Mouse (Mus musculus) MEL (cell line): ENCODE measurements around the gene Cacng3. TPM values are rescaled to one million over a fixed set of nuclear protein-coding genes. Genes with fewer than 3 reads are reported as not detected.
A peak's percentile ranks its signal among the peaks of the same experiment; 100 is the strongest.

Experiments
- DNase-seq: peaks from one replicate; pipeline ENCODE4 v3.0.0; 2011; ENCODE audit warnings: low read depth, low spot score
- H3K27ac ChIP-seq: 2 replicates; pipeline ENCODE4 v1.5.1; 2012; ENCODE audit warnings: low read depth, mild to moderate bottlenecking, control low read depth, low read length, moderate library complexity; ENCODE audit not compliant: control insufficient read depth
- H3K27me3 ChIP-seq, 2 experiments: fragments of 150-350 bp in 1 of 2; sonication (generic) in 1 of 2; 2 replicates each; pipeline ENCODE4 v1.6.1; 2012; ENCODE audit warnings: low read length in 2 of 2, mild to moderate bottlenecking in 2 of 2, improper control_type of control experiment in 1 of 2, moderate library complexity in 1 of 2; ENCODE audit not compliant: insufficient read depth in 2 of 2, control insufficient read depth in 1 of 2
- H3K36me3 ChIP-seq, 2 experiments: 2 replicates each; pipeline ENCODE4 v1.6.1; 2012 to 2014; ENCODE audit warnings: low read length in 2 of 2, improper control_type of control experiment in 1 of 2, inconsistent platforms in 1 of 2, mild to moderate bottlenecking in 1 of 2; ENCODE audit not compliant: insufficient read depth in 2 of 2, control insufficient read depth in 1 of 2
- H3K4me1 ChIP-seq, 2 experiments: fragments of 150-350 bp in 1 of 2; sonication (generic) in 1 of 2; 2 replicates each; pipeline ENCODE4 v1.6.1; 2012; ENCODE audit warnings: low read length in 2 of 2, improper control_type of control experiment in 1 of 2, mild to moderate bottlenecking in 1 of 2; ENCODE audit not compliant: insufficient read depth in 2 of 2, control insufficient read depth in 1 of 2
- H3K4me3 ChIP-seq, 2 experiments: fragments of 150-350 bp in 1 of 2; sonication (generic) in 1 of 2; 2 replicates each; pipeline ENCODE4 v1.5.1; 2012; ENCODE audit warnings: low read depth in 2 of 2, low read length in 2 of 2, mild to moderate bottlenecking in 2 of 2, moderate library complexity in 2 of 2, control low read depth in 1 of 2, improper control_type of control experiment in 1 of 2; ENCODE audit not compliant: control insufficient read depth in 1 of 2, insufficient read depth in 1 of 2
- H3K79me2 ChIP-seq: 2 replicates; pipeline ENCODE4 v1.6.1; 2012; ENCODE audit warnings: mild to moderate bottlenecking, low read length, moderate library complexity; ENCODE audit not compliant: control insufficient read depth, poor library complexity, insufficient read depth
- H3K9ac ChIP-seq: 2 replicates; pipeline ENCODE4 v1.6.1; 2012; ENCODE audit warnings: low read depth, mild to moderate bottlenecking, control low read depth, low read length, moderate library complexity; ENCODE audit not compliant: control insufficient read depth, poor library complexity, severe bottlenecking
- H3K9me3 ChIP-seq: fragments of 150-350 bp; sonication (generic); replicated peaks from 2 replicates; pipeline ENCODE4 v1.6.1; 2012; ENCODE audit warnings: mild to moderate bottlenecking, low read length, improper control_type of control experiment, moderate library complexity; ENCODE audit not compliant: insufficient read depth
- BHLHE40 ChIP-seq: IDR thresholded peaks from 2 replicates; pipeline ENCODE4 v1.6.1; 2012; ENCODE audit warnings: low read depth, mild to moderate bottlenecking, inconsistent platforms, low read length, improper control_type of control experiment, borderline replicate concordance
- CTCF ChIP-seq, 3 experiments: IDR thresholded peaks in 2 of 3; conservative IDR thresholded peaks in 1 of 3; 2 replicates each; pipeline ENCODE4 v1.5.1; 2011 to 2012; ENCODE audit warnings: low read length in 3 of 3, low read depth in 2 of 3, mild to moderate bottlenecking in 2 of 3, improper control_type of control experiment in 1 of 3, inconsistent platforms in 1 of 3, mixed read lengths in 1 of 3, moderate library complexity in 1 of 3; ENCODE audit not compliant: control insufficient read depth in 1 of 3, insufficient read depth in 1 of 3, poor library complexity in 1 of 3, severe bottlenecking in 1 of 3
- EP300 ChIP-seq, 2 experiments: IDR thresholded peaks; 2 replicates each; pipeline ENCODE4 v1.6.1; 2011; ENCODE audit warnings: improper control_type of control experiment in 2 of 2, low read length in 2 of 2, low read depth in 1 of 2, mild to moderate bottlenecking in 1 of 2
- ETS1 ChIP-seq: IDR thresholded peaks from 2 replicates; pipeline ENCODE4 v1.6.1; 2012; ENCODE audit warnings: low read depth, mild to moderate bottlenecking, inconsistent platforms, low read length, improper control_type of control experiment, moderate library complexity
- GATA1 ChIP-seq: IDR thresholded peaks from 2 replicates; pipeline ENCODE4 v1.6.1; 2011; ENCODE audit warnings: low read depth, low read length, improper control_type of control experiment
- HCFC1 ChIP-seq: IDR thresholded peaks from 2 replicates; pipeline ENCODE4 v1.6.1; 2012; ENCODE audit warnings: low read depth, mild to moderate bottlenecking, inconsistent platforms, low read length, improper control_type of control experiment, moderate library complexity
- JUND ChIP-seq: IDR thresholded peaks from 2 replicates; pipeline ENCODE4 v1.6.1; 2011; ENCODE audit warnings: low read depth, mild to moderate bottlenecking, improper control_type of control experiment, low read length
- MAZ ChIP-seq: IDR thresholded peaks from 2 replicates; pipeline ENCODE4 v1.6.1; 2012; ENCODE audit warnings: low read depth, mild to moderate bottlenecking, inconsistent platforms, low read length, improper control_type of control experiment
- MEF2A ChIP-seq: IDR thresholded peaks from 2 replicates; pipeline ENCODE4 v1.6.1; 2014; ENCODE audit warnings: low read depth, mild to moderate bottlenecking, inconsistent platforms, low read length, improper control_type of control experiment; ENCODE audit not compliant: poor library complexity, insufficient replicate concordance, severe bottlenecking; ENCODE audit errors: extremely low read depth
- MXI1 ChIP-seq: IDR thresholded peaks from 2 replicates; pipeline ENCODE4 v1.6.1; 2011; ENCODE audit warnings: mild to moderate bottlenecking, low read depth, low read length, improper control_type of control experiment
- MYC ChIP-seq: IDR thresholded peaks from 2 replicates; pipeline ENCODE4 v1.6.1; 2011; ENCODE audit warnings: low read depth, mild to moderate bottlenecking, low read length, improper control_type of control experiment, moderate library complexity
- NELFE ChIP-seq: IDR thresholded peaks from 2 replicates; pipeline ENCODE4 v1.6.1; 2011; ENCODE audit warnings: low read depth, low read length, improper control_type of control experiment
- NRF1 ChIP-seq: IDR thresholded peaks from 2 replicates; pipeline ENCODE4 v1.6.1; 2014; ENCODE audit warnings: low read depth, mild to moderate bottlenecking, inconsistent platforms, low read length, improper control_type of control experiment, moderate library complexity; ENCODE audit not compliant: poor library complexity, insufficient read depth, severe bottlenecking
- POLR2A ChIP-seq, 2 experiments: IDR thresholded peaks; 2 replicates each; pipeline ENCODE4 v1.6.1; 2011 to 2012; ENCODE audit warnings: low read length in 2 of 2, mild to moderate bottlenecking in 2 of 2, control low read depth in 1 of 2, improper control_type of control experiment in 1 of 2, low read depth in 1 of 2, moderate library complexity in 1 of 2; ENCODE audit not compliant: control insufficient read depth in 1 of 2, insufficient read depth in 1 of 2, poor library complexity in 1 of 2
- POLR2AphosphoS2 ChIP-seq: IDR thresholded peaks from 2 replicates; pipeline ENCODE4 v1.6.1; 2011; ENCODE audit warnings: low read length, improper control_type of control experiment
- RAD21 ChIP-seq: IDR thresholded peaks from 2 replicates; pipeline ENCODE4 v1.6.1; 2011; ENCODE audit warnings: mild to moderate bottlenecking, low read depth, low read length, improper control_type of control experiment
- SIN3A ChIP-seq: IDR thresholded peaks from 2 replicates; pipeline ENCODE4 v1.6.1; 2012; ENCODE audit warnings: low read length, improper control_type of control experiment, inconsistent platforms
- SMC3 ChIP-seq: IDR thresholded peaks from 2 replicates; pipeline ENCODE4 v1.6.1; 2011; ENCODE audit warnings: low read depth, low read length, improper control_type of control experiment
- TAL1 ChIP-seq: IDR thresholded peaks from 2 replicates; pipeline ENCODE4 v1.6.1; 2012; ENCODE audit warnings: mild to moderate bottlenecking, inconsistent platforms, low read length, moderate library complexity, mixed read lengths
- TBP ChIP-seq: IDR thresholded peaks from 2 replicates; pipeline ENCODE4 v1.8.0; 2011; ENCODE audit warnings: low read depth, low read length, improper control_type of control experiment
- USF2 ChIP-seq, 2 experiments: IDR thresholded peaks; 2 replicates each; pipeline ENCODE4 v1.6.1; 2011 to 2012; ENCODE audit warnings: improper control_type of control experiment in 2 of 2, low read length in 2 of 2, borderline replicate concordance in 1 of 2, inconsistent platforms in 1 of 2, low read depth in 1 of 2, mild to moderate bottlenecking in 1 of 2; ENCODE audit not compliant: insufficient read depth in 1 of 2
- polyA plus RNA-seq, 2 experiments: library from polyadenylated mRNA; stranded (reverse) in 1 of 2; unstranded in 1 of 2; fragments of >175 nt in 1 of 2; fragments of >200 nt in 1 of 2; gene quantifications; 2 replicates each; pipeline versions ENCODE4 v1.2.1 to v1.2.4; 2012; ENCODE audit warnings: low replicate concordance in 2 of 2, low read depth in 1 of 2; ENCODE audit not compliant: insufficient read length in 2 of 2, insufficient read depth in 1 of 2, missing spikeins in 1 of 2
- total RNA-seq: library from RNA; depleted of rRNA; stranded (reverse); fragments of 300-350 nt; gene quantifications from 2 replicates; pipeline ENCODE4 v1.2.3, GENCODE M21; 2012

Gene Cacng3
- total and polyA plus RNA-seq, 3 experiments, result not detected

GRCm38 (mm10) chr7:122665311-122666049, 4.8 kb upstream of the Cacng3 start:
- Histone ChIP-seq H3K4me3 (no peak overlapping the region), H3K79me2 (no peaks in the 10 kb centered on the region), H3K9ac (no peak overlapping the region), H3K4me1 (no peaks in the 10 kb centered on the region), H3K27ac (no peak overlapping the region), H3K36me3 (no peaks in the 10 kb centered on the region), H3K27me3 (no peaks in the 10 kb centered on the region; a peak in 1 of 4 replicates), H3K9me3 (no peaks in the 10 kb centered on the region)
- no peak for DNase-seq
- TF ChIP-seq MAZ, result no peak
- TF ChIP-seq MEF2A, result no peak
- no peak for TF ChIP-seq RAD21
- no peak for TF ChIP-seq BHLHE40
- no peak for TF ChIP-seq TBP
- TF ChIP-seq NELFE, result no peak

GRCm38 (mm10) chr7:122667903-122668302, 2.4 kb upstream of the Cacng3 start:
- Histone ChIP-seq H3K27ac (no peak overlapping the region), H3K27me3 (no peaks in the 10 kb centered on the region; a peak in 1 of 4 replicates), H3K79me2 (no peaks in the 10 kb centered on the region), H3K9ac (no peak overlapping the region), H3K36me3 (no peaks in the 10 kb centered on the region), H3K9me3 (no peaks in the 10 kb centered on the region), H3K4me1 (no peaks in the 10 kb centered on the region), H3K4me3 (no peak overlapping the region)
- peak; percentile 16 for DNase-seq
- TF ChIP-seq CTCF (IDR thresholded peaks at IDR 0.05 in 2 of 3, conservative IDR thresholded peaks at IDR 0.05 in 1 of 3; ENCODE audit: control insufficient read depth in 1 of 3, insufficient read depth in 1 of 3, low read depth in 2 of 3, low read length in 3 of 3, poor library complexity in 1 of 3, severe bottlenecking in 1 of 3) (peak; percentile 15 to 36 (median 33); a peak in 5 of 6 replicates), MAZ (no peak), EP300 (IDR thresholded peaks at IDR 0.05; ENCODE audit: low read depth in 1 of 2, low read length in 2 of 2) (no peak), MYC (no peak)

DNA sequence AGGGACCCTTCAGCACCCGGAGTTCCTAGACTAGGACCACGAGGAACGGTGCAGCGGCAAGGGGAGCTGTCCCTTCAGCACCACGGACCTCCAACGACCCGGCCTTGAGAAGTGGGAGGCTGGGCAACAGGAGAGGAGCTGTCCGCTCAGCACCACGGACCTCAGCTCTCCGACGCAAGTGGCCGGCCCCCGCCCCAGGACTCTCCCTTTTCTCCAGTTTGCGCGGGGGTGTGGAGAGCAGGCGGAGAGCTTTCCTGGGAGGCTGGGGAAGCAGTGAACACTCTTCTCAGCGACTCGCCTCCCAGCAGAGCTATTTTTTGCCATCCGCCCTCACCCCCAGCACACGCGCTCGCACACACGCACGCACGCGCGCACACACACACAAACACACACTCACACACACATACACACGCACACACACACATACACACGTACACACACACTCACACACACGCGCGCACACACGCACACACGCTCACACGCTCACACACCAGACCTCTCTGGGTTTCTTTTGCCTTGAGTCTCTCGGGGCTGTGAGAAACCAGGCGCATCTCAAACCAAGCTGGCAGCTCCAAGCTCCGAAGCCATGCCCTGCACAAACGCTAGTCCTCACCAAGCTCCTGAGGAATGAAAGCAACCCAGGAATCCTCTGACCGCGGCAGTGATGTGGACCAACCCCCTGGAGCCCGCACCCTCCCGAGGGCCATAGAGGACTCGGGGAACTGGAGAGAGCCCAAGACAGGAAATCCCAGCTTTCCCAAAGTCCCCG, 765 bp downstream of the Cacng3 start:
- Histone ChIP-seq H3K27ac (no peak overlapping the region), H3K4me1 (no peaks in the 10 kb centered on the region), H3K9me3 (no peaks in the 10 kb centered on the region)
- peak; percentile 59 for DNase-seq
- no peak for TF ChIP-seq MYC
- TF ChIP-seq USF2 (IDR thresholded peaks at IDR 0.05; ENCODE audit: borderline replicate concordance in 1 of 2, insufficient read depth in 1 of 2, low read depth in 1 of 2, low read length in 2 of 2), result no peak
- no peak for TF ChIP-seq CTCF (IDR thresholded peaks at IDR 0.05 in 2 of 3, conservative IDR thresholded peaks at IDR 0.05 in 1 of 3; ENCODE audit: control insufficient read depth in 1 of 3, insufficient read depth in 1 of 3, low read depth in 2 of 3, low read length in 3 of 3, poor library complexity in 1 of 3, severe bottlenecking in 1 of 3)
- TF ChIP-seq JUND, result no peak
- no peak for TF ChIP-seq HCFC1
- TF ChIP-seq MXI1, result no peak
- TF ChIP-seq POLR2AphosphoS2, result no peak
- TF ChIP-seq POLR2A (IDR thresholded peaks at IDR 0.05; ENCODE audit: control insufficient read depth in 1 of 2, insufficient read depth in 1 of 2, low read depth in 1 of 2, low read length in 2 of 2, poor library complexity in 1 of 2), result no peak
- TF ChIP-seq NELFE, result no peak
- TF ChIP-seq GATA1, result no peak
- no peak for TF ChIP-seq NRF1
- no peak for TF ChIP-seq SMC3
- no peak for TF ChIP-seq SIN3A
- no peak for TF ChIP-seq ETS1
- TF ChIP-seq TAL1, result no peak
- TF ChIP-seq, all 39 proteins: peak for 0
- H3K4me3 ChIP-seq, result no peak overlapping the region
- no peak overlapping the region for H3K9ac ChIP-seq
- H3K79me2 ChIP-seq, result no peaks in the 10 kb centered on the region
- H3K36me3 ChIP-seq, result no peaks in the 10 kb centered on the region
- H3K27me3 ChIP-seq, result no peaks in the 10 kb centered on the region; a peak in 1 of 4 replicates
